Mouse (Mus musculus) 3134 (cell line): ENCODE measurements around the gene Gm17651.

Source experiments
- DNase-seq: peaks from one replicate; pipeline ENCODE4 v3.0.0-alpha.2; 2011; ENCODE audit warnings: low spot score; ENCODE audit not compliant: insufficient read length; ENCODE audit errors: extremely low read depth

Gm17651 gene

GRCm38 (mm10) chr3:97680631-97681320, 6.3 kb upstream of the Gm17651 start:
- peak; percentile 52 for DNase-seq

- no peak for DNase-seq
Measured at GRCm38 (mm10) chr3:97678416-97678815, 3.9 kb upstream of the Gm17651 start.

GRCm38 (mm10) chr3:97676126-97676525, 1.6 kb upstream of the Gm17651 start:
- no peak for DNase-seq

GRCm38 (mm10) chr3:97667093-97667675, 7.3 kb downstream of the Gm17651 start:
- DNase-seq, result no peak

GRCm38 (mm10) chr3:97666154-97666553, 8.3 kb downstream of the Gm17651 start:
- DNase-seq, result no peak

GRCm38 (mm10) chr3:97665525-97665924, 9.0 kb downstream of the Gm17651 start:
- no peak for DNase-seq

GRCm38 (mm10) chr3:97661206-97661605, 13.3 kb downstream of the Gm17651 start:
- DNase-seq, result no peak

GRCm38 (mm10) chr3:97659746-97660145, 14.7 kb downstream of the Gm17651 start:
- no peak for DNase-seq

- DNase-seq, result no peak
Measured at GRCm38 (mm10) chr3:97658426-97659193, 15.9 kb downstream of the Gm17651 start.

GRCm38 (mm10) chr3:97657655-97658411, 16.7 kb downstream of the Gm17651 start, which contains the start of gene Prkab2:
Gene Prkab2 (plus strand): TSS chr3:97658193.
- DNase-seq, result peak; percentile 98

GRCm38 (mm10) chr3:97654901-97655300, 19.6 kb downstream of the Gm17651 start:
- DNase-seq, result no peak

- DNase-seq, result no peak
Measured at GRCm38 (mm10) chr3:97653781-97654180, 20.7 kb downstream of the Gm17651 start.

- DNase-seq, result no peak
Measured at GRCm38 (mm10) chr3:97651604-97652003, 22.9 kb downstream of the Gm17651 start.

GRCm38 (mm10) chr3:97649469-97649868, 25.0 kb downstream of the Gm17651 start:
- DNase-seq, result no peak

GRCm38 (mm10) chr3:97649022-97649421, 25.5 kb downstream of the Gm17651 start:
- DNase-seq, result no peak

- no peak for DNase-seq
Measured at GRCm38 (mm10) chr3:97648518-97648917, 26.0 kb downstream of the Gm17651 start.

GRCm38 (mm10) chr3:97642001-97642400, 32.5 kb downstream of the Gm17651 start:
- no peak for DNase-seq

- DNase-seq, result no peak
Measured at GRCm38 (mm10) chr3:97641396-97641795, 33.1 kb downstream of the Gm17651 start.

GRCm38 (mm10) chr3:97634288-97634761, 40.2 kb downstream of the Gm17651 start:
- peak; percentile 68 for DNase-seq

GRCm38 (mm10) chr3:97633456-97633855, 41.0 kb downstream of the Gm17651 start:
- DNase-seq, result no peak
